Mouse (Mus musculus) adrenal gland, postnatal 25 days (tissue): ENCODE data around the gene Celf2. TPM values are rescaled to one million over a fixed set of nuclear protein-coding genes. Genes with fewer than 3 reads are reported as not detected.

Experiments used
- DNase-seq: peaks from one replicate; pipeline ENCODE4 v3.0.0; 2021; ENCODE audit warnings: mixed read lengths
- total RNA-seq: library from RNA; stranded (reverse); gene quantifications from 2 replicates; pipeline ENCODE4 v1.2.3, GENCODE M21; 2021

Gene Celf2
- total RNA-seq, 1 experiment from 2014 or later, result 34.5 TPM

DNA sequence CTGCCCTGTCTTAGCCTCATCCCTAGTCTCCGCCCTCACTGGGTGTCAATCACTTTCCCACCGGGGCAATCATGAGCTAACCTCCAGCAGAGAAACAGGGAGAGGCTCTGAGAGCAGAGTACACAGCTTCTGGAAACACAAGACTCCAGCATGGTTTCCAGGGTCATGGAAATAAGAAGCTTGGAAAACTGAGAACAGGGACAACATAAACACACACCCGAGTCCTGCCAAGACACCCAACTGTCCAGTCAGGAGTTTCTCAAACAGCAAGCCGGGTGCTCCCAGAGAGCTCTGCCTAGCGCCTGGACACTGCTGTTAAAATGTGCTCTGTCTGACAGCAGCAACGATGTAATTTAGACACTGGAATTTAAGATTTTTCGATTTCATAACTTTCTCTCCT lies 599.4 kb downstream of the Celf2 start:
- no peak for DNase-seq

GRCm38 (mm10) chr2:6904411-6904810 lies 605.0 kb downstream of the Celf2 start:
- no peak for DNase-seq

DNA sequence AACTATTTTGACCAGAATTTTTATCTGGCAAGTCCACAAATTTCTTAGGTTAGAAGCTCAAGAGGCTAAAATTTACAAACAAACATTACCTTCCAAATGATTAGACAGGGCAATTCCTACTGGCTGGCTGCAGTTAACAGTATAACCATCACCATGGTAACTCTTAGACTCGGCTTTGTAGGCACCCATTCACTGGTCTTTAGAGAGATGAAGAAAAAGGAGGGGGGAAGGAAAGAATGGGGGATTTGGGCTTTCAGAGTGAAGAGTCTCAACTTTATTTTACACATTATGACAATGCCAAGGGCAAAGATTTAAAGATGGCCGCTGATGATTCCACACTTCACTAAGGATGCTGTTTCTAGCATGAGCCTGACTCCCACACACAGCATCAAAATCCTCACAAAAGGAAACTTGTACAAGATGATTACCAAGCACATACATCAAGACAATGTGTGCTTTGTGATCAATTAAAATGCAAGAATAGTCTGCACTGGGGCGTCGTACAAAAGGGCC lies 606.1 kb downstream of the Celf2 start:
- no peak for DNase-seq

DNA sequence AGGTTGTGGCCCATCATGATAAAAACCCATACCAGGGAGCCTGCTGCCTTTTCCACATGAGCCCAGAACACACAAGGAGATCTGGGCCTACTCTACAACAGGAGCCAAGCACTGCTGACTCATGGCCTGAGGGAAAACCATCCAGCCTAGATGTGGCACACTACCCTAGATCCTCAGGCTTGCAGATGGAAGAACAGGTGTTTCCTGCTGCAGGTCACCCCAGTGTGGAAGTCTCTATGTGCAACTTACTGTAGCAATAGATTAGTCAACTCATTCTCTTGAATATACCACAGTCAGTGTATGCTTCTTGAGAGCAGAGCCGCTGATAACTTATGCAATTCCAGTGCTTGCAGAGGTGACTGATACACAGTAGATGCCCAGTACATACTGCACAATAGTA lies 612.5 kb downstream of the Celf2 start:
- DNase-seq, result no peak

- DNase-seq, result no peak
Observed at GRCm38 (mm10) chr2:6893597-6893996, 615.8 kb downstream of the Celf2 start.

GRCm38 (mm10) chr2:6893095-6893494 lies 616.3 kb downstream of the Celf2 start:
- no peak for DNase-seq

DNA sequence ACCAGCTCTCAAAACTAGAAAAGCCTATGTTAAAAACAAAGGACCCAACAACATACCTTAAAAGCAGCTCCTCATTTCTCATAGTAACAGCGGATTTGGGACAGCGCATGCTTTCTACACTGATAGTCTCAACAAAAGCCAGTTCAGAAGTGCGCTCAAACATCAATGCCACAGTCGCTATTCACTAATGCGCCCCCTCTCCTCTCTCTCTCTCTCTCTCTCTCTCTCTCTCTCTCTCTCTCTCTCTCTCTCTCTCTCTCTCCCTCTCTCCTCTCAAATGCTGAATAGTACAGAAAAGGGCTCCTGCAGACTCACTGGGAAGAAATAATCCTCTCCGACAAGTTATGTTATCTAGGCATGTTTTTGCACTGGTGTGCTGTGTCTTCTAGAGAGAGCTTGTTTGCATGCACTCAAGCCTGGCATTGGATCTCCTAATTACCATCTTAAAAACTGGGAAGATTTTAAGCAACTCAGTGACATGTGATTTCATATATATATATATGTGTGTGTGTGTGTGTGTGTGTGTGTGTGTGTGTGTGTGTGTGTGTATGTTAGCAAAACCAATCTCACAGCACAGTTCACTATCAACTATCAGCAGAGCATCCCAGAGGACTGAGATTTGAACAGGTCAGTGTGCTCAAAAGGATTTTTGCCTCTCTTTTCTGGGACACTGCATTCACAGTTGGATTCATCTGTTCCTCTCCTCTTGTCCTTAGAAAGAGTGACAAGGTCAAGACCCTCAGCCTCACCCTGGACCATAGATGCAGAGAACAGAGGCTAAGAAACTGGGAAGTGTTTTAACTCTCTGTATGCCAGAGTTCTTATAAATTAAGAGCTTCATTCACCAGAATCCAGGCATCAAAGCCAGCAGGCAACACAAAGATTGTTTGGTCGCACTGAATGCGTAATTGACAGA lies 624.3 kb downstream of the Celf2 start:
- DNase-seq, result no peak

DNA sequence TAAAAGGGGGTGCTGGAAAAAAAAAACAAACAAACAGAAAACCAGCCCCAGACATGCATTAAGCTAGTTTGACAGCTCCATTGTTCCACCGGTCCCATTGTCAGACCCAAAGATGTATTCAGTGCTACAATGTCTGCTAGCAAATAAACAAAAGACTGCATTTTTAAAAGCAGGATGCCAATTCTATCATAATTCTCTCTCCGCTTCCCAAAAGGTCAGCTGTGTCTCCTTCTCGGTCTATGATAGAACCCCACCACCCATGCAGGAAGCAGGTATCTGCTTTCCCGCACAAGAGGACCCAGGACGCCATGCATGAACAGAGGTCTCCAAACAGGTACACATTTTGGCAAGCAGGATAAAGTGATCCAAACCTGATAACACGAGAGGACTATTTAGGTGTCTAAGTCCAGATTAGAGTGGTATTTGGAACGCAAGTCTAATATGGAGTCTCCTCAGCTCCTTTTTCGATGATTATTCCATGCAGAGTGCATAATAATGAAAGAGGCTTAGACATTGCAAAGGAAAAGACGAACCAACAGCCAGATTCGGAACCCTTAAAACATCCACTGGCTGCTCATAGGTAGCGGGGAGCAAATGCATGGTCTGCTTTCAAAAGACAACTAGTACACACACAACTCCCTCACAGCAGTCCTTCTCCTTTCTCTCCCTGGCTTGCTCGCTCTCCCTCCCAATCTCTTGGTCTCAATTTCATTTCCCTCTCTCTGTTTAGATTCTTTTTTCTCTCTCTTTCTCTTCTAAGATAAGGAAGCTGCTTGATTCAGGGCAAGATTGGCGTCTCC lies 625.2 kb downstream of the Celf2 start:
- no peak for DNase-seq

GRCm38 (mm10) chr2:6882236-6882885 lies 627.0 kb downstream of the Celf2 start:
- no peak for DNase-seq

DNA sequence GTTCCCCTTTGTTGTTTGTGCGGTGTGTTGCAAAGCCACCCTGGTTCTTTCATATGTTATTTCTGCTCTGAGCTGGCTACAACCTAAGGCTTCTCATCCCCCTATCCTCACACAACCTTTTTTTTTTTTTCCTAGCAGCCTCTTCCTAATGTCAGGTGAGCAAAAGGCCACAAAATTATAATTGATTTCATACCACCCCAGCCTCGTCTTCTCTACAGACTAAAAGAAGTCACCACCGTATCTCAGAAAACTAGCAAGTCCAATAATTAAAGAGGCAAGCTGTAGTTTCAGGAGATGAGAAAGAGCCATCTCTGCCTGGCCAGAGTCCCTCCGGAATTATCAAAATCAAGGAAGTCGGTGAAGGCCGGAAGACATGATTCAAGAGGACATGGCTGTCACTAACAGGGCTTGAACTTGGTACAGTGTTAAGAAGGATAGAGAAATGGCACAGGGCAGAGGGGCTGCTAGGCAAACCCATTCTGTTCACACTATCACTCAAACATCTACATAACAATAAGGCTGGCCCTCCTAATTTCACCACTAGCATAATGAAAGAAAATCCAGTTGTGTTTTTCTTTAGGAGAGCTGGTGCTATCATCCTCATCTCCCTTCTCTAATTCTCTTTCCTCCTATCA lies 628.3 kb downstream of the Celf2 start:
- DNase-seq, result no peak

GRCm38 (mm10) chr2:6877094-6877493 lies 632.3 kb downstream of the Celf2 start:
- DNase-seq, result no peak

GRCm38 (mm10) chr2:6876547-6876946 lies 632.8 kb downstream of the Celf2 start:
- DNase-seq, result no peak

DNA sequence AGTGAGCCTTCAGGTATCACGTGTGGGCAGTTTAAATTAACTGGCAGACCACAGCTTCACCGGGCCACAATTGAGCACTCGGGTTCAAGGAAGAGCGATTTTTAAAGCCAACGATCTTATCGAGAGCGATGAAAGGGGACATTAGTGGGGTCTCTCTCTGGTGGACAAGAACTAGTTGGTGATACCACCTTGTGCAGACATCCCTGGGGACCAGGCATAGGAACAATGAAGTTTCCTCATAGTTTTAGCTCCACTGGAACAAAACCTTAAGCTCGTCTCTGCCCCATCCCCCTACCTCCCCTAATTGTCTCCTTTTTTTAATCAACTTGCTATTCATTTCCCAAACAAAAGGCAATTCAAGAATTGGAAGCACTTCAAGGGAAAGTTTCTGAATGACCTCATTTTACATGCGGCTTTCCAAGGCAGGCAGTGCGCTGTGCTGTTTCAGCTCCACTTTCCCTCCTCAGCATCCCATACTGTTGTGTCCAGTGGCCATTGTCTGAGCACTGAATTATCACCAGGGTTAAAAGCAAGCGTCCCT lies 634.2 kb downstream of the Celf2 start:
- DNase-seq, result no peak

DNA sequence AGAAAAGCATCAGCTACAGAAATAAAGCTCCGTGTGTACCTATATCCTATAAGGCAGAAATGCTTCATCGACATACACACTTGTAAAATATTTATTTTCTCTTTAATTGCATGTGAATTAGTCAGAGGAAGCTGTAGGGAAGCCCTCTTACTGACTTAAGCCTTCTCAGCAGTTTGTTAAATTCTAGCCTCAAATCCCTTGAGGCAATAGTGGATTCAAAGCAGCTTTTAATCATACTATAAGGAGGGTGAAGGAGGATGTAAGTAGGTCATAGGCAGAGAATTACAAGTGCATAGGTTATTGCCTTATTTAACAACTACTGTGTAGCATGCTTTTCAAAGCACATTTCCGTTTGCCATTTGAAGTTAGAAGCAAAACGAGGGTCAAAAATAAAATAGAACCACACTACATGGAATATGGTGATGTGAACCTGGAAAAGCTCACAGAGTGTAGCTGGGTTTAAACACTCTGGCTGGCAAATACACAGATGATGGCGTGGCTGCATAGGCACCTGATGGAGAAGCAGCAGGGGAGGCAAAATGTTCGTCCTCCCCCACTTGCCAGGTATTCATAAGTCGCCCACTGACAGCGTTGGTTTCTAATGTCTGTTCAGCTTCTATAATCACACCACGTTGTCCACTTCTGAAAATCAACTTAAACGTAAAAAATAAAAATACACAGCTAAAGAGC lies 635.0 kb downstream of the Celf2 start:
- DNase-seq, result no peak

- no peak for DNase-seq
Observed at GRCm38 (mm10) chr2:6873711-6874110, 635.7 kb downstream of the Celf2 start.

GRCm38 (mm10) chr2:6872894-6873255 lies 636.5 kb downstream of the Celf2 start:
- no peak for DNase-seq

- peak; percentile 73 for DNase-seq
Observed at GRCm38 (mm10) chr2:6872131-6872893, 637.1 kb downstream of the Celf2 start.

DNA sequence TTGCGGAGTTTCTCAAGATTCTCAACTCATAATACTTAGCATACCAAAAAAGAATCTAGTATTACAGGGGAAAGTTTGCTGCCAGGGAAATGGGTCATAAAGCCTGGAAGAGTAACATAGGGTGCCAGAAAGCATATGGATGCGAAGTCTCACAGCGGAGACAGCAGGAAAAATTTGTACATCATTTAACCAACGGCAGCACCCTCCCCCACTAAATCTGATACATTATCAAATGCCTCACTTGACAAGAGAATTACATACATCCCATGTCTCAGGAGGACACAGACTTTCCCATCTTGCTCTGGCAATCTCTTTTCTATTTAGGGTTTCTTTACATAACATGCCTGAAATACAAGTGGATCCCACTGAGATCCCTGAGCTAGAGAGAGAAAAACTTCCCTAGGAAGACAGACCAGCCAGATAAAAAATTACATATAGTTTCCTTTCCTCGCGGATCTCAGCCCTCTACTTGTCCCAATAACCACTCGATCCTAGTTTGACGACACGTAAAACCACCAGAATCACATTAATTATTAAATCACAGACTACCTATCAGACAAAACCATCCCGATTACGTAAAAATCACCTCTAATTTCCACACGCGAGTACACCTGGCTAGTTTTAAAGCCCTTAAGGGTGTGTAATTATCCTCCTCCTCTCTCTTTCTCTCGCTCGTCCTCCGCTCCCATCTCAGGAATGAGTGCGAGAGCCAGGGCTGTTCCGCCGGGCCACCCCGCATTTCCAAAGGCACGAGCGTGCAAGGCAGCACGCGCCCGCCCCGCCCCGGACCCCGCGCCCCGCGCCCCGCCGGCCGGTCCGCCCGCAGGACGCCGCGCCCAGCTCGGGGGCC lies 637.9 kb downstream of the Celf2 start:
- no peak for DNase-seq

GRCm38 (mm10) chr2:6869956-6870710 lies 639.2 kb downstream of the Celf2 start:
- no peak for DNase-seq
